Mouse (Mus musculus) neural tube, embryonic 13.5 days (tissue): ENCODE measurements around the gene Defa35. TPM values are rescaled to one million over a fixed set of nuclear protein-coding genes. Genes with fewer than 3 reads are reported as not detected.
"Not testable (repeated sequence)": the region's sequence is repeated elsewhere in the genome, so short reads cannot be mapped to it uniquely, and the experiment has no call there.

Experiments
- ATAC-seq: fragments of 200-750 bp; cut with Nextera tagmentation; 2 replicates; pipeline ENCODE4 v1.8.0; 2017; ENCODE audit warnings: low read depth, mild to moderate bottlenecking, moderate TSS enrichment, moderate library complexity
- H3K27ac ChIP-seq: fragments of 300-500 bp; sonication (generic); replicated peaks from 2 replicates; pipeline ENCODE4 v1.5.1; 2015; ENCODE audit warnings: moderate library complexity, mild to moderate bottlenecking, inconsistent platforms
- H3K27me3 ChIP-seq: fragments of 300-500 bp; sonication (generic); 2 replicates; pipeline ENCODE4 v1.6.1; 2015; ENCODE audit warnings: mild to moderate bottlenecking, inconsistent platforms
- H3K36me3 ChIP-seq: fragments of 300-500 bp; sonication (generic); 2 replicates; pipeline ENCODE4 v1.6.1; 2015; ENCODE audit warnings: mild to moderate bottlenecking, inconsistent platforms
- H3K4me1 ChIP-seq: fragments of 300-500 bp; sonication (generic); replicated peaks from 2 replicates; pipeline ENCODE4 v1.6.1; 2015; ENCODE audit warnings: inconsistent platforms
- H3K4me2 ChIP-seq: fragments of 300-500 bp; sonication (generic); 2 replicates; pipeline ENCODE4 v1.6.1; 2015; ENCODE audit warnings: inconsistent platforms, mild to moderate bottlenecking, moderate library complexity
- H3K4me3 ChIP-seq: fragments of 300-500 bp; sonication (generic); 2 replicates; pipeline ENCODE4 v1.5.1; 2015; ENCODE audit warnings: mild to moderate bottlenecking, inconsistent platforms
- H3K9ac ChIP-seq: fragments of 300-500 bp; sonication (generic); 2 replicates; pipeline ENCODE4 v1.6.1; 2015; ENCODE audit warnings: moderate library complexity, mild to moderate bottlenecking, inconsistent platforms
- H3K9me3 ChIP-seq: fragments of 300-500 bp; sonication (generic); 2 replicates; pipeline ENCODE4 v1.6.1; 2016; ENCODE audit warnings: inconsistent platforms
- WGBS: fragments of 180-500 bp; shearing (Covaris S2); methylation state at CpG from one replicate; pipeline ENCODE4 v1.1.7; 2015; 5-methylcytosine and 5-hydroxymethylcytosine counted together
- polyA plus RNA-seq: library from polyadenylated mRNA; unstranded; fragments of >200 nt; fragmentation: Nextera tagmentation; extraction: Ambion mirVana; gene quantifications from 2 replicates; pipeline ENCODE4 v1.2.1, GENCODE M21; 2015

Defa35 gene
- polyA plus RNA-seq: not detected in 2 replicates

DNA sequence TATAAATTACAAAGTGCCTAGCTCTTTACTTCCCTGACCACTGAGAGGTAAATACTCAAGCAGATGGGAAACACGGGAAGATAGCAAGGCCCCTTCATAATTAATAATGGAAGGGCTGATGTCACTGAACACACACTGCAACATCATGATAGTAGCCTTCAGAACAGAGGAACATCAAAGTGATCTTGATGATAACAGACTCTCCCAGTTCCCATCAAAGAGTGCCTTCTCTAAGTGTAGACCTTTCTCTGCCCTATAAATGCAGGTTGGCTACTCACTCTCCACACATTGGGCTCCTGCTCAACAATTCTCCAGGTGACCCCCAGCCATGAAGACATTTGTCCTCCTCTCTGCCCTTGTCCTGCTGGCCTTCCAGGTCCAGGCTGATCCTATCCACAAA lies at the start of gene Defa35:
Defa35 (plus strand) TSS at position 301 of the 400 bp plus-strand sequence.
- WGBS: 79% methylated on average over 1 of the region's 1 CpGs
- H3K9me3 ChIP-seq, H3K4me2 ChIP-seq, H3K4me1 ChIP-seq, H3K9ac ChIP-seq, H3K27me3 ChIP-seq, H3K4me3 ChIP-seq, ATAC-seq, H3K27ac ChIP-seq, H3K36me3 ChIP-seq: not testable (repeated sequence)

DNA sequence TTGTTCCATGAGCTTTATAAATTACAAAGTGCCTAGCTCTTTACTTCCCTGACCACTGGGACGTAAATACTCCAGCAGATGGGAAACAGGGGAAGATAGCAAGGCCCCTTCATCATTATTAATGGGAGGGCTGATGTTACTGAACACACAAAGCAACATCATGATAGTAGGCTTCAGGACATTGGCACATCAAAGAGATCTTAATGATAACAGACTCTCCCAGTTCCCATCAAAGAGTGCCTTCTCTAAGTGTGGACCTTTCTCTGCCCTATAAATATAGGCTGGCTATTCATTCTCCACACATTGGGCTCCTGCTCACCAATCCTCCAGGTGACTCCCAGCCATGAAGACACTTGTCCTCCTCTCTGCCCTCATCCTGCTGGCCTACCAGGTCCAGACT lies 39.6 kb upstream of the Defa35 start, which contains the start of gene Defa21:
Defa21 (plus strand) TSS at position 301 of the 400 bp plus-strand sequence.
- not testable (repeated sequence) for H3K36me3 ChIP-seq, H3K9ac ChIP-seq, H3K27ac ChIP-seq, H3K4me2 ChIP-seq, H3K4me3 ChIP-seq, H3K27me3 ChIP-seq, ATAC-seq, H3K4me1 ChIP-seq, H3K9me3 ChIP-seq
- WGBS: no CpG with 5 or more reads among the region's 1 CpGs

DNA sequence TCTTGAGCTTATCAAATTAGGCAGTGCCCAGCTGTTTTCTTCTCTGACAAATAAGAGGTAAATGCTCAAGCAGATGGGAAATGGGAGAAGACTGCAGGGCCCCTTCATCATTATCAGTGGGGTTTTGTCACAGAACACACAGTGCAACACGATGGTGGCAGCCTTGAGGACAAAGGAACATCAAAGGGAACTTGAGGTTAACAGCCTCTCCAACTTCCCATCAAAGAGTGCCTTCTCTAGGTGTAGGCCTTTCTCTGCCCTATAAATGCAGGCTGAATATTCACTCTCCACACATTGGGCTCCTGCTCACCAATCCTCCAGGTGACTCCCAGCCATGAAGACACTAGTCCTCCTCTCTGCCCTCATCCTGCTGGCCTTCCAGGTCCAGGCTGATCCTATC lies 10.1 kb upstream of the Defa35 start, which contains the start of gene Defa23:
Defa23 (plus strand) TSS at position 301 of the 400 bp plus-strand sequence.
- H3K9me3 ChIP-seq, H3K4me2 ChIP-seq, H3K36me3 ChIP-seq, H3K27me3 ChIP-seq, H3K4me3 ChIP-seq, H3K9ac ChIP-seq, ATAC-seq, H3K27ac ChIP-seq, H3K4me1 ChIP-seq: not testable (repeated sequence)
- WGBS: no CpG with 5 or more reads among the region's 1 CpGs

DNA sequence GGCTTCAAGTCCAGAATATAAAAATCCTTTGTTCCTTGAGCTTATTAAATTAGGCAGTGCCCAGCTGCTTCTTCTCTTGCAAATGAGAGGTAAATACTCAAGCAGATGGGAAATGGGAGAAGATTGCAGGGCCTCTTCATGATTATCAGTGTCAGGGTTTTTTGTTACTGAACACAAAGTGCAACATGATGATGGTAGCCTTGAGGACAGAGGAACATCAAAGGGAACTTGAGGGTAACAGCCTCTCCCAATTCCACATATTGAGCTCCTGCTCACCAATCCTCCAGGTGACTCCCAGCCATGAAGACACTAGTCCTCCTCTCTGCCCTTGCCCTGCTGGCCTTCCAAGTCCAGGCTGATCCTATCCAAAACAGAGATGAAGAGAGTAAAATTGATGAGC lies 19.3 kb downstream of the Defa35 start, which contains the start of gene Defa25:
Defa25 (plus strand) TSS at position 301 of the 400 bp plus-strand sequence.
- H3K36me3 ChIP-seq, ATAC-seq, H3K4me1 ChIP-seq, H3K27me3 ChIP-seq, H3K9ac ChIP-seq, H3K27ac ChIP-seq, H3K4me2 ChIP-seq, H3K4me3 ChIP-seq, H3K9me3 ChIP-seq: not testable (repeated sequence)

DNA sequence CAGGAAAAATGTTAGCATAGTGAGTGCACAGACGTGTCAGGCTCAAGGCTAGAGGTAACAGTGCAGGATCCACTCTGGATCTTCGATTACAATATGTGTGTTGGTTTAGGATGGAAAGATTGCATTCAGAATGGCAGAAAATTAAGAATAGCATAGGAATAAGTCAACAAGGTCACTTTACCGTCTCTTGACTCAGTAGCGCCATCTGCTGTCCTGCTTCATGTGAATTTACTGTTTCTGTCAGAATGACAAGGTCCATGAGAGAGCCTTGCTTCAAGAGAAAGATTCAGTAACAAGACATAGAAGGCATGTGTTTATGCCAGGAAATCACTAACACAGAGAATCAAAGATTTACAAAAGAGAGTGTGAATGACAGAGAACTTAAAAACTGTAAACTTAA lies 28.3 kb downstream of the Defa35 start:
- Histone ChIP-seq H3K36me3 (no peaks in the 10 kb centered on the region), H3K27me3 (no peaks in the 10 kb centered on the region), H3K9me3 (no peaks in the 10 kb centered on the region), H3K4me2 (no peak overlapping the region), H3K4me3 (no peak overlapping the region), H3K4me1 (no peaks in the 10 kb centered on the region), H3K27ac (no peak overlapping the region), H3K9ac (no peak overlapping the region)
- ATAC-seq: no peak
- 43% methylated on average over 4 of the region's 4 CpGs for WGBS

DNA sequence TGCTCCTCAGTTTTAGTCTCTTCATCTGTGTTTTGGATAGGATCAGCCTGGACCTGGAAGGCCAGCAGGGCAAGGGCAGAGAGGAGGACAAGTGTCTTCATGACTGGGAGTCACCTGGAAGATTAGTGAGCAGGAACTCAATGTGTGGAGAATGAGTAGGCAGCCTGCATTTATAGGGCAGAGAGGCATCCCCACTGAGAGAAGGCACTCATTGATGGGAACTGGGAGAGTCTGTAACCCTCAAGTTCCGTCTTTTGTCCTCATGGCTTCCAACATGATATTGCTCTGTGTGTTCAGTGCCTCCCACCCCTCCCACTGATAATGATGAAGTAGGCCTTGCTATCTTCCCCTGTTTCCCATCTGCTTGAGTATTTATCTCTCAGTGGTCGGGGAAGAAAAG lies 31.1 kb downstream of the Defa35 start, which contains the start of gene Gm14851:
Gm14851 (minus strand) TSS at position 101 of the 400 bp plus-strand sequence.
- 75% methylated on average over 1 of the region's 2 CpGs for WGBS
- not testable (repeated sequence) for H3K4me2 ChIP-seq, H3K27ac ChIP-seq, H3K27me3 ChIP-seq, H3K4me3 ChIP-seq, H3K9ac ChIP-seq, H3K4me1 ChIP-seq, H3K9me3 ChIP-seq, ATAC-seq, H3K36me3 ChIP-seq

Other genes starting within 250 kb of the Defa35 start
- not detected in 2 replicates for gene Defb33, start 172.4 kb upstream of the Defa35 start, polyA plus RNA-seq
- not detected in 2 replicates for gene Gm15056, start 162.4 kb upstream of the Defa35 start, polyA plus RNA-seq
- gene Gm6040, start 143.0 kb upstream of the Defa35 start, polyA plus RNA-seq: not detected in 2 replicates
- not detected in 2 replicates for gene AY761185, start 120.3 kb upstream of the Defa35 start, polyA plus RNA-seq
- not detected in 2 replicates for gene Defa21, start 39.5 kb upstream of the Defa35 start, polyA plus RNA-seq
- not detected in 2 replicates for gene Defa23, start 10.0 kb upstream of the Defa35 start, polyA plus RNA-seq
- gene Defa25, start 19.4 kb downstream of the Defa35 start, polyA plus RNA-seq: not detected in 2 replicates
- gene Gm14851, start 31.0 kb downstream of the Defa35 start, polyA plus RNA-seq: not detected in 2 replicates
- not detected in 2 replicates for gene Defa30, start 69.6 kb downstream of the Defa35 start, polyA plus RNA-seq
- gene Defa22, start 97.2 kb downstream of the Defa35 start, polyA plus RNA-seq: not detected in 2 replicates
- not detected in 2 replicates for gene Defa31, start 126.6 kb downstream of the Defa35 start, polyA plus RNA-seq
- not detected in 2 replicates for gene Gm15293, start 136.5 kb downstream of the Defa35 start, polyA plus RNA-seq
- not detected in 2 replicates for gene Gm15292, start 184.7 kb downstream of the Defa35 start, polyA plus RNA-seq